Mouse (Mus musculus) liver, postnatal 0 days (tissue): Measurements from ENCODE around the gene Camk1g. TPM values are rescaled to one million over a fixed set of nuclear protein-coding genes. Genes with fewer than 3 reads are reported as not detected.

Experiments used
- ATAC-seq: fragments of 200-750 bp; cut with Nextera tagmentation; 2 replicates; pipeline ENCODE4 v1.8.0; 2017; ENCODE audit warnings: mild to moderate bottlenecking, moderate library complexity
- DNase-seq: peaks from one replicate; pipeline ENCODE4 v3.0.0-alpha.2; 2016
- H3K27ac ChIP-seq: fragments of 300-500 bp; sonication (generic); 2 replicates; pipeline ENCODE4 v1.5.1; 2014; ENCODE audit warnings: antibody characterized with exemption, moderate library complexity, mild to moderate bottlenecking, low read depth
- H3K27me3 ChIP-seq: fragments of 300-500 bp; sonication (generic); 2 replicates; pipeline ENCODE4 v1.6.1; 2014; ENCODE audit warnings: low read length, control low read depth, mixed read lengths; ENCODE audit not compliant: insufficient read depth
- H3K36me3 ChIP-seq: fragments of 300-500 bp; sonication (generic); replicated peaks from 2 replicates; pipeline ENCODE4 v1.6.1; 2014; ENCODE audit warnings: mild to moderate bottlenecking, control low read depth, low read length, moderate library complexity, mixed read lengths; ENCODE audit not compliant: insufficient read depth
- H3K4me1 ChIP-seq: fragments of 300-500 bp; sonication (generic); 2 replicates; pipeline ENCODE4 v1.6.1; 2014; ENCODE audit warnings: antibody characterized with exemption, mild to moderate bottlenecking, control low read depth; ENCODE audit not compliant: insufficient read depth
- H3K4me2 ChIP-seq: fragments of 300-500 bp; sonication (generic); 2 replicates; pipeline ENCODE4 v1.6.1; 2014; ENCODE audit warnings: low read depth, mild to moderate bottlenecking, low read length, moderate library complexity, mixed read lengths
- H3K4me3 ChIP-seq: fragments of 300-500 bp; sonication (generic); 2 replicates; pipeline ENCODE4 v1.5.1; 2014; ENCODE audit warnings: low read depth, low read length
- H3K9ac ChIP-seq: fragments of 300-500 bp; sonication (generic); replicated peaks from 2 replicates; pipeline ENCODE4 v1.6.1; 2014; ENCODE audit warnings: mild to moderate bottlenecking, moderate library complexity
- H3K9me3 ChIP-seq: fragments of 300-500 bp; sonication (generic); 2 replicates; pipeline ENCODE4 v1.6.1; 2016; ENCODE audit warnings: mild to moderate bottlenecking, control low read depth, low read length, mixed read lengths
- CTCF ChIP-seq: sonication (generic); IDR thresholded peaks from 2 replicates; pipeline ENCODE4 v1.5.1; 2016; ENCODE audit warnings: antibody characterized with exemption, low read depth
- EP300 ChIP-seq: IDR thresholded peaks from 2 replicates; pipeline ENCODE4 v1.6.1; 2016; ENCODE audit warnings: antibody characterized with exemption, low read depth, mild to moderate bottlenecking
- WGBS: fragments of 180-500 bp; shearing (Covaris S2); extraction: QIAGEN DNeasy Blood & Tissue Kit; methylation state at CpG from one replicate; pipeline ENCODE4 v1.1.7; 2014; ENCODE audit not compliant: insufficient replicate concordance; 5-methylcytosine and 5-hydroxymethylcytosine counted together
- polyA plus RNA-seq: library from polyadenylated mRNA; unstranded; fragments of >200 nt; fragmentation: Nextera tagmentation; extraction: Ambion mirVana; gene quantifications from 2 replicates; pipeline ENCODE4 v1.2.1, GENCODE M21; 2015

Gene Camk1g
- polyA plus RNA-seq, 1 experiment from 2014 or later = 0.15 TPM

GRCm38 (mm10) chr1:193298141-193298765 lies 71.8 kb downstream of the Camk1g start:
- no peak for ATAC-seq
- Histone ChIP-seq H3K27me3 (no peaks in the 10 kb centered on the region), H3K4me2 (no peak overlapping the region), H3K4me1 (peaks cover 10% of the 10 kb centered on the region), H3K9me3 (no peaks in the 10 kb centered on the region), H3K9ac (no peak overlapping the region), H3K36me3 (no peaks in the 10 kb centered on the region), H3K27ac (no peak overlapping the region), H3K4me3 (no peak overlapping the region)
- WGBS = 64% methylated on average over 3 of the region's 3 CpGs
- no peak for DNase-seq
- TF ChIP-seq CTCF (no peak), EP300 (no peak)

Other genes starting within 250 kb of the Camk1g start
- gene Diexf, start 240.0 kb downstream of the Camk1g start, polyA plus RNA-seq = 1.5 and 1.9 TPM in 2 replicates
- 6.5 and 9.7 TPM in 2 replicates for gene Irf6, start 217.2 kb downstream of the Camk1g start, polyA plus RNA-seq
- gene A130010J15Rik, start 202.3 kb downstream of the Camk1g start, polyA plus RNA-seq = 4.8 and 6.2 TPM in 2 replicates
- 8.3 and 9.1 TPM in 2 replicates for gene Traf3ip3, start 168.6 kb downstream of the Camk1g start, polyA plus RNA-seq
- gene Lamb3, start 162.6 kb downstream of the Camk1g start, polyA plus RNA-seq = 1.3 and 1.5 TPM in 2 replicates
- gene Hsd11b1, start 106.2 kb downstream of the Camk1g start, polyA plus RNA-seq = 252 and 257 TPM in 2 replicates
- gene G0s2, start 97.1 kb downstream of the Camk1g start, polyA plus RNA-seq = 269 and 386 TPM in 2 replicates